Mouse (Mus musculus) T-cell, adult 2 months (primary cell): ENCODE results near the gene 9430097D07Rik.

Experiments used
- DNase-seq: peaks from one replicate; pipeline ENCODE4 v3.0.0; 2022; ENCODE audit warnings: low spot score

The 9430097D07Rik gene

GRCm38 (mm10) chr2:32534061-32534732 lies 41.3 kb downstream of the 9430097D07Rik start:
- peak; percentile 51 for DNase-seq

DNA sequence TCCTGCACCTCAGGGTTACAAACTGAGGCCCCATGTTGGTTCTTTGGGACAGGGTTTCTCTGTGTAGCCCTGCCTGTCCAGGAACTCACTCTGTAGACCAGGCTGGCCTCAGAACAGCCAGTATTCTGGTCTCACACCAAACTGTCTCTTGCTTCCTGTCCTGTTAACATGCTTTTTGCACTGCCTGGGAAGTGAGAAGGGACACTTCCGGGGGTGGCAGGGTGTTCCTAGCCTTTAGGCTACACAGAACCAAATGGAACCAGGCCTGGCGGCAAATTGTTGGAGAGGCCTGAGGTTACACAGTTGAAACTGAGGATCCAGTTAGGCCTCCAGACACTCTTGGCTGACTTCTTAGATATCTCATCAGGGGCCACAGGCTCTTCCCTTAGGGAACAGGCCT lies 42.3 kb downstream of the 9430097D07Rik start:
- no peak for DNase-seq

DNA sequence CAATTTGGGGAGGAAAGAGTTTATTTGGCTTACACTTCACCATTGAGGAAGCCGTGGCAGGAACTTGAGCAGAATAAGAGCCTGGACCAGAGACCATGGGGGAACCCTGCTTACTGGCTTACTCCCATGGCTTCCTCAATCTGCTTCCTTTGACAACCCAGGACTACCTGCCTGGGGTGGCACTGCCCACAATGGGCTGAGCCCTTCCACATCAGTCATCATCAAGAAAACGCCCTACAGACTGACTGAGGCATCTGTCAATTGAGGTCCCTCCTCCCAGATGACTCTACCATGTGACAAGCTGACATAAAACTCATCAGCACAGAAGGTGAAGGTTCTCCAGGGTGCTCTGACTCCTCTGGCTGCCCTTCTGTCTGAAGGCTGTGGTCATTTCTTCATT lies 45.0 kb downstream of the 9430097D07Rik start:
- no peak for DNase-seq

- no peak for DNase-seq
These were observed 47.2 kb downstream of the 9430097D07Rik start for GRCm38 (mm10) chr2:32528326-32528725.

DNA sequence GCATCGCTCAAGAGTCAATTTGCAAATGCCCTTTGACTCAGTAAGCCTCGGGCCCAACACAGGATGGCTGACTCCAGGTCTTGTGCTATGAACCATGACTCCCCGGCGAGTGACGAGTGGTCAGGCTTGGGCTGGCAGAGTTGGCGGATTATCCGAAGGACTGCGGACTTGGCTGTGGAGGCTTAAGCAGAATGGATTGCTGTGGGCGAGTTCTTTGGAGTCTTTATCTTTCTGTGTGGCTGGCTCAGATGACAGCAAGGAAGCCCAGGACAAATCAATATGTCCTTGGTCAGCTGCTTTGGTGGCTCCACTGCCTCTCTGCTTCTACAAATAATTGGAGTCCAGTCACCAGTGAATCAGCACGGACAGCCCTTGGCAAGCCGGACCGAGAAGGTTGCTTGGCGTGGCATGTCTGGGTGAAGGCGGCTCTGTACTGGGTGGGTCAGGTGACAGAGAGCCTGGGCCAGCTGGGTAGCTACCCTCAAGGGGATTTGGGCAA lies 48.0 kb downstream of the 9430097D07Rik start:
- DNase-seq = no peak

- no peak for DNase-seq
These were observed 49.7 kb downstream of the 9430097D07Rik start for GRCm38 (mm10) chr2:32525816-32526215.

GRCm38 (mm10) chr2:32524536-32525031 lies 50.9 kb downstream of the 9430097D07Rik start:
- no peak for DNase-seq
